Mouse (Mus musculus) ES-Bruce4 (cell line): ENCODE measurements around the gene Olfr353. TPM values are rescaled to one million over a fixed set of nuclear protein-coding genes. Genes with fewer than 3 reads are reported as not detected.

Source experiments
- H3K27ac ChIP-seq: 2 replicates; pipeline ENCODE4 v1.5.1; 2012; ENCODE audit warnings: low read length, inconsistent platforms; ENCODE audit not compliant: insufficient read depth
- H3K27me3 ChIP-seq: 2 replicates; pipeline ENCODE4 v1.6.1; 2012; ENCODE audit warnings: mild to moderate bottlenecking, low read length, inconsistent platforms; ENCODE audit not compliant: control insufficient read depth, poor library complexity, insufficient read depth, severe bottlenecking
- H3K36me3 ChIP-seq: 2 replicates; pipeline ENCODE4 v1.6.1; 2012; ENCODE audit warnings: inconsistent platforms, mild to moderate bottlenecking, low read length, moderate library complexity; ENCODE audit not compliant: control insufficient read depth, poor library complexity, insufficient read depth, severe bottlenecking
- H3K4me1 ChIP-seq: one replicate; pipeline ENCODE4 v1.8.1; 2011; ENCODE audit warnings: low read length; ENCODE audit not compliant: control insufficient read depth, insufficient read depth
- H3K4me3 ChIP-seq: 2 replicates; pipeline ENCODE4 v1.5.1; 2011; ENCODE audit warnings: low read depth, mild to moderate bottlenecking, low read length
- H3K9ac ChIP-seq: 2 replicates; pipeline ENCODE4 v1.6.1; 2012; ENCODE audit warnings: low read depth, mild to moderate bottlenecking, inconsistent platforms; ENCODE audit not compliant: poor library complexity, severe bottlenecking
- H3K9me3 ChIP-seq: replicated peaks from 2 replicates; pipeline ENCODE4 v1.6.1; 2012; ENCODE audit warnings: mild to moderate bottlenecking, low read length, inconsistent platforms; ENCODE audit not compliant: control insufficient read depth, poor library complexity, insufficient read depth, severe bottlenecking
- CTCF ChIP-seq: IDR thresholded peaks from one replicate; pipeline ENCODE4 v1.8.1; 2011; ENCODE audit warnings: low read depth, low read length
- EP300 ChIP-seq: IDR thresholded peaks from 2 replicates; pipeline ENCODE4 v1.6.1; 2011; ENCODE audit warnings: low read depth, low read length; ENCODE audit not compliant: insufficient read depth
- POLR2A ChIP-seq: IDR thresholded peaks from one replicate; pipeline ENCODE4 v1.8.1; 2011; ENCODE audit warnings: low read length; ENCODE audit not compliant: insufficient read depth
- polyA plus RNA-seq: library from polyadenylated mRNA; stranded (reverse); fragments of >200 nt; gene quantifications from 2 replicates; pipeline ENCODE4 v1.2.4, GENCODE M21; 2011; ENCODE audit warnings: low read depth; ENCODE audit not compliant: missing spikeins, insufficient read depth, insufficient read length

The Olfr353 gene
- not detected in 2 replicates for polyA plus RNA-seq

DNA sequence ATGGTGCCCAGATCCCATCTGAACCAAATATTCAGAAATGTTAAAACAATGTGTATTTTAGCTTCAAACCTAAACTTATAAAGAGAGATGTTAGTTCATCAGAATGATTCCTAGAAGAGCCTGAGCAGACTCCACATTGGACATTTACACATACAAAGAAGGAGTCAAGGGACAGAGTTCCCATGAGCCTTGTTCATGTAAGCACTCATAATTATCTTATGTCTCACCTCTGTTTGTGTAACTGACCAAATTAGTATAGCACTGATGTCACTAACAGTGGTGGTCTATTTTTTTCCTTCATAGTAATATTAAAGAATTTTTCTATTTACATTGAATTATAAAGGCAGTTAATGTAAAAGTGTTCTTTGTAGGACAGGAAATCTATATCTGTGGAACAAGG is at the start of gene Olfr353:
TSS of gene Olfr353 (minus strand) at position 101 of the 400 bp plus-strand sequence.
- H3K36me3 ChIP-seq = no peaks in the 10 kb centered on the region
- H3K9me3 ChIP-seq = no peaks in the 10 kb centered on the region
- H3K4me1 ChIP-seq = no peaks in the 10 kb centered on the region
- H3K27me3 ChIP-seq = no peaks in the 10 kb centered on the region
- TF ChIP-seq CTCF (no peak), POLR2A (no peak), EP300 (no peak)
- no peak within 1 kb of the TSS for H3K27ac ChIP-seq
- no peak within 1 kb of the TSS for H3K9ac ChIP-seq
- H3K4me3 ChIP-seq = no peak within 1 kb of the TSS

GRCm38 (mm10) chr2:36936821-36937220 is 44.1 kb upstream of the Olfr353 start, which contains the start of gene Olfr356:
Gene Olfr356 (plus strand): TSS chr2:36937121.
- no peaks in the 10 kb centered on the region for H3K27me3 ChIP-seq
- no peak within 1 kb of the TSS for H3K4me3 ChIP-seq
- no peak within 1 kb of the TSS for H3K27ac ChIP-seq
- no peaks in the 10 kb centered on the region for H3K9me3 ChIP-seq
- H3K9ac ChIP-seq = no peak within 1 kb of the TSS
- no peaks in the 10 kb centered on the region for H3K36me3 ChIP-seq
- no peaks in the 10 kb centered on the region for H3K4me1 ChIP-seq
- TF ChIP-seq EP300 = no peak
- no peak for TF ChIP-seq POLR2A
- TF ChIP-seq CTCF = no peak

DNA sequence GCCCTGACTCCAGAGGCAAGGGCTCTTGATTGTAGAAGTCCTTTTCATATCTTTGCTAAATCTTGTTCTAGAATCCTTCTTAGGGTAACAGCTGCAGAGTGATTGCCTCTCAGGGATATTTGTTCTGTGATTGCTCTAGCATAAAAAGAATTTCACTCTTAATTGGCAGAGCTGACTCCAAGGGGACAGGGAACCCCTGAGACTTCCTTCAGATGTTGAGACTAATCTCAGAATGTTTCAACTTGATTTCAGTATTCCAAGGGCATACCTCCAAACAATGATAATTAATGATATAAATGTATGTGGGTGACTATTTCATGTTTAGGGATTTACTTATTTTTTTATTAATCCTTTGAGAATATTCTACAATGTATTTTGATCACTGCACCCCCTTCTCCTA is 36.1 kb upstream of the Olfr353 start, which contains the start of gene Olfr355:
TSS of gene Olfr355 (minus strand) at position 101 of the 400 bp plus-strand sequence.
- TF ChIP-seq EP300 (no peak), POLR2A (no peak), CTCF (no peak)
- Histone ChIP-seq H3K27me3 (no peaks in the 10 kb centered on the region), H3K27ac (no peak within 1 kb of the TSS)

GRCm38 (mm10) chr2:36905380-36905779 is 12.6 kb upstream of the Olfr353 start, which contains the start of gene Olfr354:
Gene Olfr354 (plus strand): TSS chr2:36905680.
- no peaks in the 10 kb centered on the region for H3K9me3 ChIP-seq
- TF ChIP-seq EP300 = no peak
- no peak for TF ChIP-seq POLR2A
- TF ChIP-seq CTCF = no peak

More for the DNA sequence above, 36.1 kb upstream of the Olfr353 start, which contains the start of gene Olfr355:
- no peaks in the 10 kb centered on the region for H3K9me3 ChIP-seq
- no peak within 1 kb of the TSS for H3K4me3 ChIP-seq
- H3K9ac ChIP-seq = no peak within 1 kb of the TSS
- H3K36me3 ChIP-seq = no peaks in the 10 kb centered on the region
- H3K4me1 ChIP-seq = no peaks in the 10 kb centered on the region

DNA sequence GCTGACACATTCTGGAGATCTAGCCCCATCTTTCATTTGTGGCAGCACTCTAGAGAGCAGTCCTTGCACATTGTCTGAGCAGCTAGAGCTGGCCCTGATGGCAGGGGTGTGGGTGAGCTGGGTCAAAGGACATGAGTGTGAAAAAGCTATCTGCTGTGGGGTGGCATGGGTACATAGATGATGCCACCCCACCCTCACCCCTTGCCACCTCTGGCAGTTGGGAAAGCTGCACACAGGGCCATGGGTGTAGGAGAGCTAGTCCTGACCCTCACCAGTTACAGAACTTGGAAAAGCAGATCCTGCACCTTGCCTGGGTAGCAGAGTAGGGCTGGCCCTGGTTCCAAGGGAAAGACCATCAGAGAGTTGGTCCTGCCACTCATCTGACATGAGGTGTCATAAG is 4.4 kb upstream of the Olfr353 start:
- no peak overlapping the region for H3K4me3 ChIP-seq
- no peaks in the 10 kb centered on the region for H3K4me1 ChIP-seq
- H3K9me3 ChIP-seq = no peaks in the 10 kb centered on the region
- no peak overlapping the region for H3K27ac ChIP-seq
- H3K36me3 ChIP-seq = no peaks in the 10 kb centered on the region
- no peaks in the 10 kb centered on the region for H3K27me3 ChIP-seq
- TF ChIP-seq POLR2A (no peak), EP300 (no peak), CTCF (no peak)
- no peak overlapping the region for H3K9ac ChIP-seq

More at GRCm38 (mm10) chr2:36905380-36905779, 12.6 kb upstream of the Olfr353 start, which contains the start of gene Olfr354:
- Histone ChIP-seq H3K27me3 (no peaks in the 10 kb centered on the region), H3K9ac (no peak within 1 kb of the TSS), H3K4me3 (no peak within 1 kb of the TSS), H3K36me3 (no peaks in the 10 kb centered on the region), H3K27ac (no peak within 1 kb of the TSS), H3K4me1 (no peaks in the 10 kb centered on the region)

GRCm38 (mm10) chr2:36868160-36868559 is 24.6 kb downstream of the Olfr353 start, which contains the start of gene Olfr352:
Gene Olfr352 (plus strand): TSS chr2:36868460.
- no peak within 1 kb of the TSS for H3K9ac ChIP-seq
- no peaks in the 10 kb centered on the region for H3K9me3 ChIP-seq
- TF ChIP-seq CTCF (no peak), POLR2A (no peak), EP300 (no peak)
- H3K27ac ChIP-seq = no peak within 1 kb of the TSS
- H3K36me3 ChIP-seq = no peaks in the 10 kb centered on the region
- no peaks in the 10 kb centered on the region for H3K4me1 ChIP-seq
- no peaks in the 10 kb centered on the region; the same call in 1 of the 2 replicates for H3K27me3 ChIP-seq
- no peak within 1 kb of the TSS for H3K4me3 ChIP-seq
